Mouse (Mus musculus) kidney, postnatal 14 days (tissue): ENCODE measurements around the gene Cenpi.

Source experiments
- DNase-seq: peaks from one replicate; pipeline ENCODE4 v3.0.0; 2022; ENCODE audit warnings: mixed read lengths

Gene Cenpi

GRCm38 (mm10) chrX:134366547-134366946 lies 58.7 kb downstream of the Cenpi start:
- no peak for DNase-seq

- no peak for DNase-seq
Measured at GRCm38 (mm10) chrX:134371279-134371678, 63.4 kb downstream of the Cenpi start.

GRCm38 (mm10) chrX:134374190-134374589 lies 66.3 kb downstream of the Cenpi start:
- DNase-seq, result no peak

- no peak for DNase-seq
Measured at GRCm38 (mm10) chrX:134384896-134385295, 77.0 kb downstream of the Cenpi start.

- no peak for DNase-seq
Measured at GRCm38 (mm10) chrX:134398972-134399371, 91.1 kb downstream of the Cenpi start.

- no peak for DNase-seq
Measured at GRCm38 (mm10) chrX:134403863-134404583, 96.1 kb downstream of the Cenpi start, which contains the start of gene Drp2. Drp2 (plus strand) TSS chrX:134404551.

- no peak for DNase-seq
Measured at GRCm38 (mm10) chrX:134404584-134404955, 96.7 kb downstream of the Cenpi start.

- DNase-seq, result no peak
Measured at GRCm38 (mm10) chrX:134409354-134409900, 101.5 kb downstream of the Cenpi start.

GRCm38 (mm10) chrX:134412096-134412495 lies 104.2 kb downstream of the Cenpi start:
- no peak for DNase-seq
